Mouse (Mus musculus) embryo, embryonic 10 days (tissue): ENCODE data around the gene Pole.

Source experiments
- DNase-seq: peaks from one replicate; pipeline ENCODE4 v3.0.0-alpha.2; 2015; ENCODE audit warnings: low spot score

Pole gene

GRCm38 (mm10) chr5:110285770-110286445 is at the start of gene Pole, which contains the start of gene Pxmp2:
Gene Pole, plus strand, starts transcription at chr5:110286306.
Gene Pxmp2, minus strand, starts transcription at chr5:110286186.
- DNase-seq = peak; percentile 98

- no peak for DNase-seq
These were observed 42.0 kb upstream of the Pole start for GRCm38 (mm10) chr5:110244091-110244490.

GRCm38 (mm10) chr5:110266941-110267340 is 19.2 kb upstream of the Pole start:
- DNase-seq = no peak

GRCm38 (mm10) chr5:110269141-110270101 is 16.7 kb upstream of the Pole start, which contains the start of gene Pgam5:
Gene Pgam5, minus strand, starts transcription at chr5:110269913.
- DNase-seq = peak; percentile 89

GRCm38 (mm10) chr5:110270242-110270641 is 15.9 kb upstream of the Pole start:
- no peak for DNase-seq

- DNase-seq = no peak
These were observed 12.0 kb upstream of the Pole start for GRCm38 (mm10) chr5:110274147-110274546.

GRCm38 (mm10) chr5:110274846-110275245 is 11.3 kb upstream of the Pole start:
- no peak for DNase-seq

GRCm38 (mm10) chr5:110276391-110276790 is 9.7 kb upstream of the Pole start:
- no peak for DNase-seq

GRCm38 (mm10) chr5:110276910-110277309 is 9.2 kb upstream of the Pole start:
- DNase-seq = no peak

GRCm38 (mm10) chr5:110281984-110282383 is 4.1 kb upstream of the Pole start:
- no peak for DNase-seq

- peak; percentile 71 for DNase-seq
These were observed 1.6 kb upstream of the Pole start for GRCm38 (mm10) chr5:110284536-110284935.

GRCm38 (mm10) chr5:110285156-110285555 is 950 bp upstream of the Pole start:
- DNase-seq = peak; percentile 10

- no peak for DNase-seq
These were observed 459 bp downstream of the Pole start for GRCm38 (mm10) chr5:110286446-110287083.

- DNase-seq = no peak
These were observed 974 bp downstream of the Pole start for GRCm38 (mm10) chr5:110287084-110287475.

GRCm38 (mm10) chr5:110291649-110292048 is 5.5 kb downstream of the Pole start:
- DNase-seq = no peak

GRCm38 (mm10) chr5:110296637-110297036 is 10.5 kb downstream of the Pole start:
- DNase-seq = no peak

GRCm38 (mm10) chr5:110300591-110300990 is 14.5 kb downstream of the Pole start:
- DNase-seq = no peak

- DNase-seq = no peak
These were observed 22.8 kb downstream of the Pole start for GRCm38 (mm10) chr5:110308861-110309260.

GRCm38 (mm10) chr5:110313127-110313526 is 27.0 kb downstream of the Pole start:
- DNase-seq = no peak

- no peak for DNase-seq
These were observed 44.4 kb downstream of the Pole start for GRCm38 (mm10) chr5:110330508-110330907.

- DNase-seq = no peak
These were observed 52.7 kb downstream of the Pole start for GRCm38 (mm10) chr5:110338792-110339191.

GRCm38 (mm10) chr5:110342648-110343284 is 56.7 kb downstream of the Pole start, which contains the start of gene P2rx2:
Gene P2rx2, minus strand, starts transcription at chr5:110343212.
- peak; percentile 57 for DNase-seq
